Mouse (Mus musculus): ENCODE data around the gene Natd1. TPM values are rescaled to one million over a fixed set of nuclear protein-coding genes. Genes with fewer than 3 reads are reported as not detected.

Gene Natd1
- polyA plus RNA-seq, 1 experiment from 2014 or later: 35.3 TPM

GRCm38 (mm10) chr11:60951896-60952295 is 37.3 kb upstream of the Natd1 start:
- H3K9ac ChIP-seq (ENCODE audit: low read length): no peak overlapping the region
- H3K36me3 ChIP-seq (ENCODE audit: control insufficient read depth, insufficient read depth, low read length): peaks cover 42% of the 10 kb centered on the region
- H3K4me2 ChIP-seq (ENCODE audit: low read length): no peak overlapping the region
- H3K4me1 ChIP-seq (ENCODE audit: control insufficient read depth, insufficient read depth, low read length): no peaks in the 10 kb centered on the region
- WGBS: 96% methylated on average over 5 of the region's 5 CpGs
- DNase-seq (ENCODE audit: low spot score) (no peak), ATAC-seq (no peak)
- H3K27me3 ChIP-seq (replicated peaks; ENCODE audit: control insufficient read depth, insufficient read depth, low read length): no peaks in the 10 kb centered on the region
- no peaks in the 10 kb centered on the region for H3K9me3 ChIP-seq (replicated peaks; ENCODE audit: control insufficient read depth, low read length)
- H3K27ac ChIP-seq (ENCODE audit: low read depth, low read length): no peak overlapping the region
- no peak overlapping the region for H3K4me3 ChIP-seq (ENCODE audit: low read depth, low read length)

DNA sequence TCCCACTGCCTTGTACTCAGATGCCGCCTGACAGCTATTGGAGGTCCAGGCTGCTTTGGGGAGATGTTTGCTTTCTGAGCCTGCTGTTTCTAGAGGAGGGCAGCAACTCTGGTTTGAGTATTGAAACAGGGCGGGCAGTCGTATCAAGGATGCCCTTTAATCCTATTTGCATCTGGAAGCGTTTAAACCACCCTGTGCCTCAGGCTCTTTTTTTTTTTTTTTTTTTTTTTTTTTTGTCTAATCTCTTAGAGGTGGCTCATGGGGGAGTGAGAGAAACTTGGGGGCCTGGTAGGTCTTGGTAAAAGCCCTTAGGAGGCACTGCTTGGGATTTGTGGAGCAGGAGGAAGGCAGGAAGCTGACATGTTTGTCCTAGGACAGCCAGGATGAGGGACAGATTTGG is 30.5 kb upstream of the Natd1 start:
- Histone ChIP-seq H3K4me2 (ENCODE audit: low read length) (no peak overlapping the region), H3K4me1 (ENCODE audit: control insufficient read depth, insufficient read depth, low read length) (no peaks in the 10 kb centered on the region), H3K27me3 (replicated peaks; ENCODE audit: control insufficient read depth, insufficient read depth, low read length) (no peaks in the 10 kb centered on the region), H3K9me3 (replicated peaks; ENCODE audit: control insufficient read depth, low read length) (no peaks in the 10 kb centered on the region), H3K27ac (ENCODE audit: low read depth, low read length) (no peak overlapping the region), H3K36me3 (ENCODE audit: control insufficient read depth, insufficient read depth, low read length) (peaks cover 68% of the 10 kb centered on the region), H3K4me3 (ENCODE audit: low read depth, low read length) (no peak overlapping the region), H3K9ac (ENCODE audit: low read length) (no peak overlapping the region)
- 70% methylated on average over 4 of the region's 4 CpGs for WGBS
- no peak for ATAC-seq
- no peak for DNase-seq (ENCODE audit: low spot score)

DNA sequence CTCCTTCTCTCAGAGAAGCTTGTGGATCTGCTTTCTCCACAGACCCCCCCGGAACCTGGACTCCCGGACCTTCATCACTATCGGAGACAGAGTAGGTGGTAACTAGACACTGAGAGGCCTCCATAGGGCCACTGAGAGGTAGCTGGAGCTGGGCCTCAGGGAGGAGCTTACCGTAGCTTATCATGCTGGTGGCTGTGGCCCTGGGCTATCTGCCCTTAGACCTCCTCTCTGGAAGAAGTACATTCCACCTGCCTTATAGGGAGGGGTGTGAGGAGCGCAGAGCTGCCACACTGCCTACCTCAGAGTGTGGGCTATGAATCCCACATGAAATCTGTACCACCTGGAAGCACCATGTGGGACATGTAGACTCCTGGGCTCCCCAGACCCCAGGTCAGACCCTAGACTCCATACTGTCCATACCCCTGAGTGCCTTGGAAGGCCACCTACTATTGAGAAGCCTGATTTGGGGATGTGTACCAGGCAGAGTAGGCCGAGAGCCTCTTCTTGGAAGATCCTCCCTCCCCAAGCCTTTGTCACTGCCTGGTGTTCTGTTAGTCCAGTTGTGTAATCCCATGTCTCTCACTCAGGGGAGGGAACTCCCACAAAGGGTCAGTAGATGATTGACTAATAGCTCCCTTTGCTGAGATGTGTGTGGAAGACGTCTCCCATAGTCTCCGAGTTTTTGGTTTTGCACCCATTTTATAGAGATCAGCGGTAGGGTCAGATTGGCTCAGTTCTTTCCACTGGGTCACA is 27.9 kb upstream of the Natd1 start:
- 94% methylated on average over 9 of the region's 9 CpGs for WGBS
- Histone ChIP-seq H3K9ac (ENCODE audit: low read length) (no peak overlapping the region), H3K4me1 (ENCODE audit: control insufficient read depth, insufficient read depth, low read length) (no peaks in the 10 kb centered on the region), H3K36me3 (ENCODE audit: control insufficient read depth, insufficient read depth, low read length) (peaks cover 47% of the 10 kb centered on the region), H3K4me3 (ENCODE audit: low read depth, low read length) (no peak overlapping the region), H3K27ac (ENCODE audit: low read depth, low read length) (no peak overlapping the region), H3K9me3 (replicated peaks; ENCODE audit: control insufficient read depth, low read length) (no peaks in the 10 kb centered on the region), H3K27me3 (replicated peaks; ENCODE audit: control insufficient read depth, insufficient read depth, low read length) (no peaks in the 10 kb centered on the region), H3K4me2 (ENCODE audit: low read length) (no peak overlapping the region)
- ATAC-seq: no peak
- DNase-seq (ENCODE audit: low spot score): no peak

- ATAC-seq: peak; percentile 37; the same call in 1 of the 2 replicates
- Histone ChIP-seq H3K4me3 (ENCODE audit: low read depth, low read length) (no peak overlapping the region), H3K4me2 (ENCODE audit: low read length) (no peak overlapping the region), H3K27ac (ENCODE audit: low read depth, low read length) (no peak overlapping the region), H3K27me3 (replicated peaks; ENCODE audit: control insufficient read depth, insufficient read depth, low read length) (no peaks in the 10 kb centered on the region), H3K36me3 (ENCODE audit: control insufficient read depth, insufficient read depth, low read length) (peaks cover 38% of the 10 kb centered on the region), H3K9me3 (replicated peaks; ENCODE audit: control insufficient read depth, low read length) (no peaks in the 10 kb centered on the region), H3K9ac (ENCODE audit: low read length) (no peak overlapping the region), H3K4me1 (ENCODE audit: control insufficient read depth, insufficient read depth, low read length) (no peaks in the 10 kb centered on the region)
- 60% methylated on average over 9 of the region's 9 CpGs for WGBS
- peak; percentile 19 for DNase-seq (ENCODE audit: low spot score)
Measured at GRCm38 (mm10) chr11:60941370-60941769, 26.8 kb upstream of the Natd1 start.

- H3K9ac ChIP-seq (ENCODE audit: low read length): no peak overlapping the region
- no peaks in the 10 kb centered on the region for H3K4me1 ChIP-seq (ENCODE audit: control insufficient read depth, insufficient read depth, low read length)
- H3K36me3 ChIP-seq (ENCODE audit: control insufficient read depth, insufficient read depth, low read length): peaks cover 30% of the 10 kb centered on the region
- H3K4me3 ChIP-seq (ENCODE audit: low read depth, low read length): no peak overlapping the region
- no peak overlapping the region for H3K27ac ChIP-seq (ENCODE audit: low read depth, low read length)
- H3K9me3 ChIP-seq (replicated peaks; ENCODE audit: control insufficient read depth, low read length): no peaks in the 10 kb centered on the region
- H3K4me2 ChIP-seq (ENCODE audit: low read length): no peak overlapping the region
- DNase-seq (ENCODE audit: low spot score): no peak
- no peak for ATAC-seq
- 89% methylated on average over 5 of the region's 5 CpGs for WGBS
- H3K27me3 ChIP-seq (replicated peaks; ENCODE audit: control insufficient read depth, insufficient read depth, low read length): no peaks in the 10 kb centered on the region
Measured at GRCm38 (mm10) chr11:60940501-60940900, 26.0 kb upstream of the Natd1 start.

DNA sequence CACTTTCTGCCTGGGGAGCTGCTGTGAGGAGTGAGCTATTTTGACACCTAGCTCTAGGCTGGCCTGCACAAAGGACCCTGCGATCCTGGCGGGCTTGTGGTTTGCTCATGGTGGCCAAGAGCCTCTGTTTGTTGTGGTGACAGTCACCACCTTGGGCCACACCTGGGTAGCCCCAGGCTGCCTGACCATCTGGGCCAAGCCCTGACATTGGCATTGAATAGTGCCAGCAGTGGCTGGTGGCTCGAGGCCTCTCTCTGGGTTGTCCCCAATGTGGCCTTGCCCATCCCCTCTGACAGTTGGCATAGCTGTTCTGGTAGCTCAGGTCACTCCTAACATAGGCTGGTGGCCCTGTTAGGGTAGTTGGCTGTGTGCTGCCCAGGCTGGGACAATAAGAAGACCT is 24.9 kb upstream of the Natd1 start:
- ATAC-seq (no peak), DNase-seq (ENCODE audit: low spot score) (no peak)
- Histone ChIP-seq H3K9me3 (replicated peaks; ENCODE audit: control insufficient read depth, low read length) (no peaks in the 10 kb centered on the region), H3K4me1 (ENCODE audit: control insufficient read depth, insufficient read depth, low read length) (no peaks in the 10 kb centered on the region), H3K9ac (ENCODE audit: low read length) (no peak overlapping the region), H3K27ac (ENCODE audit: low read depth, low read length) (no peak overlapping the region), H3K36me3 (ENCODE audit: control insufficient read depth, insufficient read depth, low read length) (peaks cover 23% of the 10 kb centered on the region), H3K4me3 (ENCODE audit: low read depth, low read length) (no peak overlapping the region), H3K27me3 (replicated peaks; ENCODE audit: control insufficient read depth, insufficient read depth, low read length) (no peaks in the 10 kb centered on the region), H3K4me2 (ENCODE audit: low read length) (no peak overlapping the region)
- 90% methylated on average over 3 of the region's 3 CpGs for WGBS

GRCm38 (mm10) chr11:60937611-60938010 is 23.1 kb upstream of the Natd1 start:
- 85% methylated on average over 3 of the region's 3 CpGs for WGBS
- no peak for ATAC-seq
- no peaks in the 10 kb centered on the region for H3K9me3 ChIP-seq (replicated peaks; ENCODE audit: control insufficient read depth, low read length)

DNA sequence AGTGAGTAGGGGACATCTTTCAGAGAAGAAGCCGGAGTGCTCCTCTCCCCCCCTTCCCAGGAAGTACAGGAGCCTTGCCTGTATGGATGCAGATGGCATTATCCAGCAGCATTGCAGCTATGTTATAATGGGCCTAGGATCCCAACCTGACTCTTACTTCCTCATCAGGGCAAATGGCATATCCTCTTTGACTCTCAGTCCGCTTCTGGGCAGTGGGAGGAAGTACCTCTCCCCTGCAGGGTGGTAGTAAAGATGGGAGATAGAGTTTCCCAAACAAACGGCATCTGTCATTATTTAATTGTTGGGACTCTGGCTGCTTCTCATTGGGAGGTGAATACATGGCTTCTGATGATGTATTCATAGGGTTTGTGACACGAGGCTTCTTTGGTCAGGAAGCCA is 21.4 kb upstream of the Natd1 start:
- Histone ChIP-seq H3K9ac (ENCODE audit: low read length) (no peak overlapping the region), H3K27me3 (replicated peaks; ENCODE audit: control insufficient read depth, insufficient read depth, low read length) (no peaks in the 10 kb centered on the region), H3K36me3 (ENCODE audit: control insufficient read depth, insufficient read depth, low read length) (0 out of 2 replicates have a peak, but pooled peaks cover 3% of the 10 kb centered on the region), H3K27ac (ENCODE audit: low read depth, low read length) (no peak overlapping the region), H3K4me1 (ENCODE audit: control insufficient read depth, insufficient read depth, low read length) (peaks cover 14% of the 10 kb centered on the region), H3K4me3 (ENCODE audit: low read depth, low read length) (no peak overlapping the region), H3K4me2 (ENCODE audit: low read length) (no peak overlapping the region), H3K9me3 (replicated peaks; ENCODE audit: control insufficient read depth, low read length) (no peaks in the 10 kb centered on the region)
- WGBS: 87% methylated on average over 4 of the region's 4 CpGs
- ATAC-seq: no peak
- no peak for DNase-seq (ENCODE audit: low spot score)

More at GRCm38 (mm10) chr11:60937611-60938010, 23.1 kb upstream of the Natd1 start:
- peaks cover 9% of the 10 kb centered on the region for H3K4me1 ChIP-seq (ENCODE audit: control insufficient read depth, insufficient read depth, low read length)
- H3K4me3 ChIP-seq (ENCODE audit: low read depth, low read length): no peak overlapping the region
- DNase-seq (ENCODE audit: low spot score): no peak
- no peak overlapping the region for H3K9ac ChIP-seq (ENCODE audit: low read length)
- no peaks in the 10 kb centered on the region for H3K27me3 ChIP-seq (replicated peaks; ENCODE audit: control insufficient read depth, insufficient read depth, low read length)
- no peak overlapping the region for H3K27ac ChIP-seq (ENCODE audit: low read depth, low read length)
- H3K4me2 ChIP-seq (ENCODE audit: low read length): no peak overlapping the region
- peaks cover 5% of the 10 kb centered on the region; the same call in 1 of the 2 replicates for H3K36me3 ChIP-seq (ENCODE audit: control insufficient read depth, insufficient read depth, low read length)

- H3K9me3 ChIP-seq (replicated peaks; ENCODE audit: control insufficient read depth, low read length): no peaks in the 10 kb centered on the region
- no peak overlapping the region for H3K4me2 ChIP-seq (ENCODE audit: low read length)
- H3K27me3 ChIP-seq (replicated peaks; ENCODE audit: control insufficient read depth, insufficient read depth, low read length): no peaks in the 10 kb centered on the region
- DNase-seq (ENCODE audit: low spot score) (no peak), ATAC-seq (no peak)
- 86% methylated on average over 7 of the region's 7 CpGs for WGBS
- no peak overlapping the region for H3K27ac ChIP-seq (ENCODE audit: low read depth, low read length)
- H3K36me3 ChIP-seq (ENCODE audit: control insufficient read depth, insufficient read depth, low read length): no peaks in the 10 kb centered on the region
- H3K9ac ChIP-seq (ENCODE audit: low read length): no peak overlapping the region
- H3K4me3 ChIP-seq (ENCODE audit: low read depth, low read length): no peak overlapping the region
- H3K4me1 ChIP-seq (ENCODE audit: control insufficient read depth, insufficient read depth, low read length): peaks cover 16% of the 10 kb centered on the region
Measured at GRCm38 (mm10) chr11:60935326-60935974, 20.9 kb upstream of the Natd1 start.
